Mouse (Mus musculus) kidney, adult 2 months (tissue): Measurements from ENCODE around the gene Nr4a2. TPM values are rescaled to one million over a fixed set of nuclear protein-coding genes. Genes with fewer than 3 reads are reported as not detected.

Experiments
- DNase-seq: peaks from one replicate; pipeline ENCODE4 v3.0.0; 2021
- H3K27ac ChIP-seq: fragments of 200-500 bp; 2 replicates; pipeline ENCODE4 v1.5.1; 2012; ENCODE audit warnings: low read depth, low read length, control low read depth, inconsistent platforms; ENCODE audit not compliant: insufficient read depth
- H3K27me3 ChIP-seq: fragments of 200-500 bp; replicated peaks from 2 replicates; pipeline ENCODE4 v1.6.1; 2012; ENCODE audit warnings: mild to moderate bottlenecking, moderate library complexity, low read length, inconsistent platforms; ENCODE audit not compliant: control insufficient read depth, insufficient read depth
- H3K36me3 ChIP-seq: fragments of 200-500 bp; 2 replicates; pipeline ENCODE4 v1.6.1; 2012; ENCODE audit warnings: mild to moderate bottlenecking, moderate library complexity, low read length, inconsistent platforms; ENCODE audit not compliant: control insufficient read depth, insufficient read depth
- H3K4me1 ChIP-seq: fragments of 200-500 bp; 2 replicates; pipeline ENCODE4 v1.6.1; 2011; ENCODE audit warnings: low read length; ENCODE audit not compliant: control insufficient read depth, insufficient read depth
- H3K4me3 ChIP-seq: fragments of 200-500 bp; 2 replicates; pipeline ENCODE4 v1.5.1; 2011; ENCODE audit warnings: mild to moderate bottlenecking, low read depth, low read length, control low read depth; ENCODE audit not compliant: insufficient read depth
- CTCF ChIP-seq: fragments of 200-500 bp; conservative IDR thresholded peaks from 2 replicates; pipeline ENCODE4 v1.5.1; 2011; ENCODE audit warnings: low read depth, mild to moderate bottlenecking, control low read depth, low read length, moderate library complexity, mixed read lengths; ENCODE audit not compliant: insufficient read depth, insufficient read length
- POLR2A ChIP-seq: fragments of 200-500 bp; IDR thresholded peaks from one replicate; pipeline ENCODE4 v1.6.1; 2011; ENCODE audit warnings: low read depth, low read length, control low read depth
- WGBS: fragments of 180-500 bp; shearing (Covaris S2); methylation state at CpG from one replicate; pipeline ENCODE4 v1.1.7; 2018; 5-methylcytosine and 5-hydroxymethylcytosine counted together
- polyA plus RNA-seq: library from polyadenylated mRNA; depleted of rRNA; stranded (reverse); fragments of >200 nt; gene quantifications from 2 replicates; pipeline ENCODE4 v1.2.3, GENCODE M21; 2012

Gene Nr4a2
- polyA plus RNA-seq, 1 experiment, result 1.0 TPM

DNA sequence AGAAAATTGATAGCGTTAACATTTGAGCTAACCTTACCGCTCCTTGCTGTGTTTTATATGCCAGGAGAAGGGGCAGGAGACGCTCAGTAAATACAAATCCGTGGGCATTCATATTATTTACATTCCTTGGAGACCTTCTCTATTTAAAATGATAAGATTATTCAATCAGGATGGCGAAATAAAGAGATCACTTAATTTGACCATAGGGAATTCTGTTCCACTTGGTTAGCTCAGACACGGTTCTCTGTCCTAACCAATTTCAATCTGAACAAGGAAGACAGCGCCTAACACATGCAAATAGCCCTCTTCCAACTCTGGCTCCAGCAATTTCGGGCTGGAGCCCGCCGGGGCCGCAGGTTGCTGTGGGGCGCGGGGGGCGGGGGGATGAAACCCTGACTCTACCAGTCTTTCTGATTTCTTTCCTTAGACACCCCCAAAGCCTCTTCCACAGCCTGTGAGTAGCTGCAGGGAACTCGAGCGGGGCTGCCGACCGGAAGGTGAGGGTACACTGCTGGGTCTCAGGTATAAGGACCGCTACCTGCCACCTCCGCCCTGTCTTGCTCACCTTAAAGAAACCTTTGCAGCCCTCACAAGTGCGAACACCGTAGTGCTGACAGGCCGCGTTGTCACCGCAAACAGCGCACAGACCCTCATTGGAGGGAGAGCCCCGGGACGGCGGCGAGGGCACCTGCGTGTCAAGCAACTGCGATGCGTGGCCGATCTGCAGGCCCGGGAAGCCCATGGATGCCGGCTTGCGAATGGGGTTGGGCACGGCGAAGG is 12.6 kb downstream of the Nr4a2 start:
- Histone ChIP-seq H3K4me1 (peaks cover 5% of the 10 kb centered on the region; the same call in 1 of the 2 replicates), H3K4me3 (no peak overlapping the region)
- no peak for TF ChIP-seq POLR2A
- TF ChIP-seq CTCF, result no peak

DNA sequence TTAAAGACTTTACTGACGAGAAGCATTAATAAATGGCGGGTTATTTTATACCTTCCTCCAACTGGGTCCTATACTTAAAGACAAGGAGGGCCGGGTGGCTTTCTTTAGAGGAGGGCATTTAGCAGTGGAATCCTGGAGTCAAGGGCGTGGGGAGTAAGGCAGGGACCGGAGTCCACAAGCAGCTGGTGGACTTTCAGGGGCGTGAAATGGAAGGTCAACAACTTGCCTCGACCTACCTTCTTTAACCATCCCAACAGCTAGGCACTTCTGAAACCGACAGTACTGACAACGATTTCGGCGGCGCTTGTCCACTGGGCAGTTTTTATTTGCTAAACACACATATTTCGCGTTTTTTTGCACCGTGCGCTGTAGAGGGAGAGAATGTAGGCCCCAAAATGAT is 13.4 kb downstream of the Nr4a2 start:
- WGBS, result 39% methylated on average over 16 of the region's 16 CpGs
- TF ChIP-seq POLR2A (no peak), CTCF (no peak)
- H3K4me3 ChIP-seq, result no peak overlapping the region
- H3K27me3 ChIP-seq, result peaks cover 4% of the 10 kb centered on the region
- no peak for DNase-seq
- H3K4me1 ChIP-seq, result 0 out of 2 replicates have a peak, but pooled peaks cover under 1% of the 10 kb centered on the region
- no peak overlapping the region for H3K27ac ChIP-seq
- H3K36me3 ChIP-seq, result no peaks in the 10 kb centered on the region

More for the DNA sequence above, 12.6 kb downstream of the Nr4a2 start:
- H3K27ac ChIP-seq, result no peak overlapping the region
- peaks cover 4% of the 10 kb centered on the region for H3K27me3 ChIP-seq
- H3K36me3 ChIP-seq, result no peaks in the 10 kb centered on the region
- no peak for DNase-seq
- 27% methylated on average over 39 of the region's 39 CpGs for WGBS

DNA sequence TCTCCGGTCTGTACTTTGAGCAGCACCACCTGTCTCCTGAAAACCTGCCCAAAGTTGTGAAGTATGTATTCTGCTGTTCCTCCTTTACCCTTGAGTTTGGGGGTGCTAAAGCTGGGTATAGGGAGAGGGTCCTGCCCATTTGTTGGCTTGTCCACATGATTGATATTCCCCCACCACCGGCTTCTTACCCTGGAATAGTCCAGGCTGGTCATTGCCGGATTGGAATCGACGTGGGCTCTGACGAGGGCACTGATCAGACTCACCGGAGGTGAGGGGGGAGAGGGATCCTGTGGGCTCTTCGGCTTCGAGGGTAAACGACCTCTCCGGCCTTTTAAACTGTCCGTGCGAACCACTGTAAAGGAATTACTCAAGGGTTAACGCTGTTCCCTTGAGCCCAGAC is 13.9 kb downstream of the Nr4a2 start:
- DNase-seq, result no peak
- no peaks in the 10 kb centered on the region for H3K36me3 ChIP-seq
- peaks cover 4% of the 10 kb centered on the region for H3K27me3 ChIP-seq
- no peak overlapping the region for H3K27ac ChIP-seq
- WGBS, result 26% methylated on average over 14 of the region's 14 CpGs
- TF ChIP-seq POLR2A, result no peak
- TF ChIP-seq CTCF, result no peak
- H3K4me1 ChIP-seq, result no peaks in the 10 kb centered on the region
- H3K4me3 ChIP-seq, result no peak overlapping the region

DNA sequence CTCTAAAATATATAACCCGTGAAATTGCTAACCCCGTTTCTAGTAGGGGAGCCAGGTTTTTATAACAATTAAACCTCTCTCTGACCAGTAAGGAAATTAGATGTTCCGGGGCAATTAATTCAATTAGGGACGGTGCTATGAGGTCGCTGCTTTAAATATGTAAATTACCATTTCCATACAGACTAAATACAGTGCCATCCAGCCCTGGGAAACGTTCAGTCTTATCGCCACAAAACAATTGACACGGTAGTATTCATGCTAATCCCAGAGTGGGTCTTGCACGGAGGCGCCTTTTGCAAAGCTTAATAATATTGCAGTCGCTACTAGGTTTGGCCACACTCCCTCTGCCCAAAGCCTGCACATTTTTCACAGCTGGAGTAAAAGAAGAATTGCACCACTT is 14.5 kb downstream of the Nr4a2 start:
- DNase-seq, result no peak
- H3K36me3 ChIP-seq, result no peaks in the 10 kb centered on the region
- H3K4me1 ChIP-seq, result no peaks in the 10 kb centered on the region
- WGBS, result 34% methylated on average over 11 of the region's 11 CpGs
- peaks cover 6% of the 10 kb centered on the region for H3K27me3 ChIP-seq
- H3K27ac ChIP-seq, result no peak overlapping the region
- H3K4me3 ChIP-seq, result no peak overlapping the region
- TF ChIP-seq POLR2A, result no peak

DNA sequence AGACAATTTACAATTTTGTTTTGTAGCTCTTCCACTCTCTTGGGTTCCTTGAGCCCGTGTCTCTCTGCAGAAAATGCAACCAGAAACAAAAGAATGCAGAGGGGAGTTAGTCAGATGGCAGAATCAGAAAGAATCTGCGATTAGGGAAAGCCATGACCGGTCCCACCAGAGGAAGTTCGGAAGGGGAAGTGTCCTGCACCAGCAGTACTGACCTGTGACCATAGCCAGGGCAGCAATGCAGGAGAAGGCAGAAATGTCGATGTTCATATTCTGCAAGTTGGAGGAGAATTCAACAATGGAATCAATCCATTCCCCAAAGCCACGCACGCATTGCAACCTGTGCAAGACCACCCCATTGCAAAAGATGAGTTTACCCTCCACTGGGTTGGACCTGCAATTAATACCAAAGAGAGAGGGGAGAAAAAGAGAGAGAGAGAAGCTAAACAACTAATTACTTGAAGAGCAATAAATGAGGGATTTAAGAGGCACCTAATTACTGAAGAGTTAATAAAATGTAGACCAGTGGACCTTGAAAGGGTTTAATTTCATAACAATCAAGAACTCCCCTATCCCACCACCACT is 15.4 kb downstream of the Nr4a2 start:
- H3K27ac ChIP-seq, result no peak overlapping the region
- 51% methylated on average over 7 of the region's 7 CpGs for WGBS
- peaks cover 8% of the 10 kb centered on the region for H3K27me3 ChIP-seq
- H3K4me1 ChIP-seq, result no peaks in the 10 kb centered on the region
- H3K4me3 ChIP-seq, result no peak overlapping the region
- no peaks in the 10 kb centered on the region for H3K36me3 ChIP-seq
- no peak for TF ChIP-seq CTCF
- TF ChIP-seq POLR2A, result no peak
- DNase-seq, result no peak

DNA sequence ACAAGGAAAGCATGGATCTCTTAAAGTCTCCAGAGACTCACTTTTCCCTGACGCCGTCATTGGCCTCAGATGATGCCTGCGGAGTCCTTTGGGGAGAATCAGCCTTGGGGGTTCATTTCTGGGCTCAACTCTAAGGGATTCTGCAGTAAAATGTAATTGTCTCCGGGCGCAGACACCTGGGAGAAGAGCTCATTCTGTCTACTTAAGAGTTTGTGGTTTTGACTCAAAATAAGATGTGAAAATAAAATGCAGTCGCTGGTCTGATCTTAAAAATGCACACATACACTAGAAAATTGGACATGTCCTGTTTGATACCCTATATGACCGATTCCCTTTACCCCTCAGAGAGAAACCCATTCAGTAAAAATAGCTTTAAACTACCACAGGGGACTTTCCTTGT is 18.4 kb downstream of the Nr4a2 start:
- Histone ChIP-seq H3K36me3 (no peaks in the 10 kb centered on the region), H3K4me3 (no peak overlapping the region), H3K27ac (no peak overlapping the region), H3K4me1 (no peaks in the 10 kb centered on the region), H3K27me3 (peaks cover 6% of the 10 kb centered on the region)
- DNase-seq, result no peak
- TF ChIP-seq POLR2A (no peak), CTCF (no peak)
- 30% methylated on average over 7 of the region's 7 CpGs for WGBS

DNA sequence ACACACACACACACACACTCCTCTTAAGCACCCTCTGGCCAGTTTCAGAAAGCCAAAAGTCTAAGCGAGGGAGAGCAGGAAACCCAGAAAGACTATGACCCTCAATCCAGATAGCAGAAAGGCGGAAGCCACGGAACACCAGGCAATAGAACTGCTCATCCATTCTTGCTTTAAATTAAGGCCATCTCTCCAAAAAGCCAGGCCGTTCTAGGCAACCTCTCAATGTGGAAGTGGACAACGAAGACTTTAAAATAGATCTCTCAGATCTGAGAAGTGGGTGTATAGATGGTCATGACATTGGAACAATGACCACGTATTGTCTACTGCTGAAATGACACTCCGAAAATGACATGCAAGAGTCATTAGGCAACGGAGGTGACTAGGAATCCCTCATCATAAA is 19.1 kb downstream of the Nr4a2 start:
- TF ChIP-seq CTCF (no peak), POLR2A (no peak)
- no peak for DNase-seq

More for the DNA sequence above, 19.1 kb downstream of the Nr4a2 start:
- 15% methylated on average over 8 of the region's 8 CpGs for WGBS
- Histone ChIP-seq H3K27ac (no peak overlapping the region), H3K27me3 (peaks cover 6% of the 10 kb centered on the region), H3K4me3 (no peak overlapping the region), H3K36me3 (no peaks in the 10 kb centered on the region), H3K4me1 (no peaks in the 10 kb centered on the region)
